Mouse (Mus musculus): Measurements from ENCODE around the gene Shc1.

GRCm38 (mm10) chr3:89395419-89395805 is 22.8 kb upstream of the Shc1 start:
- no peak for TF ChIP-seq GATA1 (IDR thresholded peaks at IDR 0.05; ENCODE audit: low read length)
- no peak for TF ChIP-seq TAL1 (IDR thresholded peaks at IDR 0.05; ENCODE audit: low read length)
